Mouse (Mus musculus) stomach, postnatal 0 days (tissue): Measurements from ENCODE around the gene Elovl3.

Source experiments
- CTCF ChIP-seq: IDR thresholded peaks from 2 replicates; pipeline ENCODE4 v1.5.1; 2016; ENCODE audit warnings: antibody characterized with exemption, low read depth, mild to moderate bottlenecking, moderate library complexity
- EP300 ChIP-seq: optimal IDR thresholded peaks from 2 replicates; pipeline ENCODE3; 2016; ENCODE audit warnings: antibody characterized with exemption

DNA sequence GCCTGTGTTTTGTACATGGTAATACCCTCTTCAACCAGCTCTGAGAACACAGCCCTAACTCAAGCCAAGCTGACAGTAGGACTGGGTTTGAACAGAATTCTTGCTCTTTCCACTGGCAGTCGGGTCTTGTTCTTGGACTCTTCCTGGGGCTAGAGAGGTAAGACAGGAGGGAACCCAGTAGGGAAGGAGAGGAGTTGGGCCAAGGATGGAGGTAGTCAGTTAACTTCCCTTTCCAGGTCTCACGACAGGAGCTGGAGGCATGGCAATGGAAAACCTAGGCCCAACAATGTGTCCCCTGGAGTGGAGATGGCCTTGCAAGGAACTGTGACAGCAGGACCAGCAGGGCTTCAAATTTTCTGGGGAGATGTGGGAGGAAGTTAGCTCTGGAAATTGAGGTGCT, 8.6 kb downstream of the Elovl3 start:
- TF ChIP-seq CTCF (no peak), EP300 (no peak)
